ENCODE assay signal across 8 mouse cellular contexts in genomic region chr10:59898180-59898778, GRCm38 (mm10). TPM values are rescaled to one million over a fixed set of nuclear protein-coding genes. Genes with fewer than 3 reads are reported as not detected.
DNase-seq lines count a peak whose midpoint lies in the region; ATAC-seq and TF ChIP-seq lines count a peak whose summit lies in the region.

No protein-coding gene starts in this region.

- no peak for TF ChIP-seq POLR2A in lung, adult 2 months (IDR thresholded peaks at IDR 0.05; ENCODE audit: borderline replicate concordance, extremely low read depth, low read depth, low read length)

- H3K36me3 ChIP-seq in lung, embryonic 14.5 days (ENCODE audit: insufficient read depth), result peaks cover 51% of the 10 kb centered on the region
- H3K36me3 ChIP-seq in forebrain, embryonic 11.5 days (ENCODE audit: control insufficient read depth, insufficient read depth, low read length), result no peaks in the 10 kb centered on the region
- H3K36me3 ChIP-seq in intestine, embryonic 14.5 days (ENCODE audit: control insufficient read depth, insufficient read depth, low read length), result peaks cover 53% of the 10 kb centered on the region
- peaks cover 30% of the 10 kb centered on the region for H3K36me3 ChIP-seq in neural tube, embryonic 13.5 days

- 0 out of 2 replicates have a peak overlapping the region, but pooled peaks have one; percentile 44 for H3K9ac ChIP-seq in lung, embryonic 14.5 days
- peak overlapping the region; percentile 55 for H3K9ac ChIP-seq in forebrain, embryonic 11.5 days (ENCODE audit: low read length)
- H3K9ac ChIP-seq in intestine, embryonic 14.5 days (ENCODE audit: low read length), result no peak overlapping the region
- peak overlapping the region; percentile 60 for H3K9ac ChIP-seq in neural tube, embryonic 13.5 days

- H3K4me2 ChIP-seq in lung, embryonic 14.5 days, result no peak overlapping the region
- 0 out of 2 replicates have a peak overlapping the region, but pooled peaks have one; percentile 0 for H3K4me2 ChIP-seq in forebrain, embryonic 11.5 days (ENCODE audit: low read depth, low read length, severe bottlenecking)
- no peak overlapping the region for H3K4me2 ChIP-seq in intestine, embryonic 14.5 days (ENCODE audit: low read length)
- no peak overlapping the region for H3K4me2 ChIP-seq in neural tube, embryonic 13.5 days

- WGBS in lung, embryonic 14.5 days, result 73% methylated on average over 9 of the region's 9 CpGs
- 82% methylated on average over 9 of the region's 9 CpGs for WGBS in lung, adult 2 months
- 74% methylated on average over 9 of the region's 9 CpGs for WGBS in forebrain, embryonic 11.5 days
- 77% methylated on average over 9 of the region's 9 CpGs for WGBS in intestine, embryonic 14.5 days
- WGBS in neural tube, embryonic 13.5 days, result 42% methylated on average over 9 of the region's 9 CpGs

- peak overlapping the region; percentile 94 for H3K27ac ChIP-seq in lung, embryonic 14.5 days (ENCODE audit: low read depth)
- peak overlapping the region; percentile 98 for H3K27ac ChIP-seq in forebrain, embryonic 11.5 days (ENCODE audit: low read depth, low read length)
- H3K27ac ChIP-seq in intestine, embryonic 14.5 days (ENCODE audit: low read depth), result 0 out of 2 replicates have a peak overlapping the region, but pooled peaks have one; percentile 1
- H3K27ac ChIP-seq in neural tube, embryonic 13.5 days (replicated peaks), result peak overlapping the region; percentile 98

- no peak for TF ChIP-seq CTCF in lung, embryonic 14.5 days (IDR thresholded peaks at IDR 0.05; ENCODE audit: low read depth)
- TF ChIP-seq CTCF in lung, adult 2 months (IDR thresholded peaks at IDR 0.05; ENCODE audit: insufficient read depth, low read length), result no peak

- H3K4me1 ChIP-seq in lung, embryonic 14.5 days (ENCODE audit: insufficient read depth), result peaks cover 34% of the 10 kb centered on the region
- peaks cover 26% of the 10 kb centered on the region for H3K4me1 ChIP-seq in lung, adult 2 months (ENCODE audit: control insufficient read depth, insufficient read depth, low read length)
- H3K4me1 ChIP-seq in forebrain, embryonic 11.5 days (replicated peaks; ENCODE audit: control insufficient read depth, insufficient read depth, low read length), result peaks cover 45% of the 10 kb centered on the region
- H3K4me1 ChIP-seq in intestine, embryonic 14.5 days (replicated peaks; ENCODE audit: control insufficient read depth, insufficient read depth, low read length), result peaks cover 38% of the 10 kb centered on the region
- peaks cover 91% of the 10 kb centered on the region for H3K4me1 ChIP-seq in neural tube, embryonic 13.5 days (replicated peaks)

- no peak for ATAC-seq in lung, embryonic 14.5 days (ENCODE audit: insufficient read depth)
- no peak for ATAC-seq in forebrain, embryonic 11.5 days (replicated peaks; ENCODE audit: low FRiP score)
- ATAC-seq in intestine, embryonic 14.5 days (replicated peaks; ENCODE audit: low FRiP score, low TSS enrichment, low read depth), result no peak
- no peak for ATAC-seq in neural tube, embryonic 13.5 days (ENCODE audit: low read depth)
- ATAC-seq in granulocyte monocyte progenitor cell, adult 5-6 weeks (replicated peaks; ENCODE audit: poor library complexity, severe bottlenecking), result no peak

- no peaks in the 10 kb centered on the region for H3K9me3 ChIP-seq in lung, embryonic 14.5 days (ENCODE audit: low read depth, low read length)
- no peaks in the 10 kb centered on the region for H3K9me3 ChIP-seq in forebrain, embryonic 11.5 days (ENCODE audit: control insufficient read depth, low read length)
- no peaks in the 10 kb centered on the region for H3K9me3 ChIP-seq in intestine, embryonic 14.5 days (ENCODE audit: control insufficient read depth, low read length)
- H3K9me3 ChIP-seq in neural tube, embryonic 13.5 days, result no peaks in the 10 kb centered on the region

- no peak overlapping the region for H3K4me3 ChIP-seq in lung, embryonic 14.5 days (ENCODE audit: low read depth, low read length)
- H3K4me3 ChIP-seq in lung, adult 2 months (replicated peaks; ENCODE audit: extremely low read depth, low read depth, low read length), result no peak overlapping the region
- no peak overlapping the region for H3K4me3 ChIP-seq in forebrain, embryonic 11.5 days (ENCODE audit: low read depth, low read length)
- H3K4me3 ChIP-seq in intestine, embryonic 14.5 days (ENCODE audit: low read depth, low read length), result no peak overlapping the region
- no peak overlapping the region for H3K4me3 ChIP-seq in neural tube, embryonic 13.5 days

- DNase-seq in lung, embryonic 14.5 days, result no peak
- no peak for DNase-seq in lung, adult 2 months
- no peak for DNase-seq in forebrain, embryonic 11.5 days (ENCODE audit: low spot score)
- DNase-seq in intestine, embryonic 14.5 days (ENCODE audit: low spot score), result no peak
- DNase-seq in embryo, embryonic 10 days (ENCODE audit: low spot score), result no peak
- no peak for DNase-seq in layer of hippocampus, adult 9-10 months (ENCODE audit: low spot score)

- H3K27me3 ChIP-seq in lung, embryonic 14.5 days (ENCODE audit: insufficient read depth, low read length), result no peaks in the 10 kb centered on the region
- no peaks in the 10 kb centered on the region for H3K27me3 ChIP-seq in forebrain, embryonic 11.5 days (ENCODE audit: control insufficient read depth, insufficient read depth, low read length)
- no peaks in the 10 kb centered on the region for H3K27me3 ChIP-seq in intestine, embryonic 14.5 days (replicated peaks; ENCODE audit: control insufficient read depth, insufficient read depth, low read length)
- no peaks in the 10 kb centered on the region for H3K27me3 ChIP-seq in neural tube, embryonic 13.5 days

RNA-seq across cellular contexts. Expression of gene Dnajb12, which starts 18.9 kb away (rescaled TPM):
- 26.7 and 28.1 TPM in 2 replicates for polyA plus RNA-seq in lung, embryonic 14.5 days (2014; fragmentation: Nextera tagmentation; extraction: Ambion mirVana)
- polyA plus RNA-seq in lung, adult 2 months (2012; rRNA removed), result 49.5 and 57.2 TPM in 2 replicates
- 25.3 and 26.5 TPM in 2 replicates for polyA plus RNA-seq in forebrain, embryonic 11.5 days (2014; fragmentation: Nextera tagmentation; extraction: Ambion mirVana)
- 27.5 and 28.6 TPM in 2 replicates for polyA plus RNA-seq in intestine, embryonic 14.5 days (2014; fragmentation: Nextera tagmentation; extraction: Ambion mirVana)
- polyA plus RNA-seq in neural tube, embryonic 13.5 days (2015; fragmentation: Nextera tagmentation; extraction: Ambion mirVana), result 20.4 and 21.2 TPM in 2 replicates
- total RNA-seq in granulocyte monocyte progenitor cell, adult 5-6 weeks (2014; fragmentation: Nextera tagmentation), result 18.8 and 26.9 TPM in 2 replicates
- total RNA-seq in granulocyte monocyte progenitor cell, adult 5-6 weeks (2017), result 14.3 and 25.0 TPM in 2 replicates

RNA-seq across cellular contexts. Expression of gene Ddit4, which starts 53.4 kb away (rescaled TPM):
- 3.0 and 3.5 TPM in 2 replicates for polyA plus RNA-seq in lung, embryonic 14.5 days (2014; fragmentation: Nextera tagmentation; extraction: Ambion mirVana)
- polyA plus RNA-seq in lung, adult 2 months (2012; rRNA removed), result 32.6 and 53.4 TPM in 2 replicates
- polyA plus RNA-seq in forebrain, embryonic 11.5 days (2014; fragmentation: Nextera tagmentation; extraction: Ambion mirVana), result 7.4 and 9.5 TPM in 2 replicates
- 2.0 and 3.0 TPM in 2 replicates for polyA plus RNA-seq in intestine, embryonic 14.5 days (2014; fragmentation: Nextera tagmentation; extraction: Ambion mirVana)
- 72.8 and 78.2 TPM in 2 replicates for polyA plus RNA-seq in neural tube, embryonic 13.5 days (2015; fragmentation: Nextera tagmentation; extraction: Ambion mirVana)
- total RNA-seq in granulocyte monocyte progenitor cell, adult 5-6 weeks (2014; fragmentation: Nextera tagmentation), result 0.49 TPM in 1 of 2 replicates, not detected in the other
- 2.0 and 2.2 TPM in 2 replicates for total RNA-seq in granulocyte monocyte progenitor cell, adult 5-6 weeks (2017)

Comparison
In these comparisons a context has a peak if more than half of its experiments do, and no peak if none do; other contexts are left out.
1. H3K27ac ChIP-seq: peak in every context shown above with its lines; median percentile 98 in forebrain, embryonic 11.5 days; 98 in neural tube, embryonic 13.5 days; 94 in lung, embryonic 14.5 days; 1 in intestine, embryonic 14.5 days.